Mouse (Mus musculus) ES-Bruce4 (cell line): ENCODE data around the gene Adamts5.

Experiments used
- CTCF ChIP-seq: IDR thresholded peaks from one replicate; pipeline ENCODE4 v1.8.1; 2011; ENCODE audit warnings: low read depth, low read length
- EP300 ChIP-seq: IDR thresholded peaks from 2 replicates; pipeline ENCODE4 v1.6.1; 2011; ENCODE audit warnings: low read depth, low read length; ENCODE audit not compliant: insufficient read depth
- POLR2A ChIP-seq: IDR thresholded peaks from one replicate; pipeline ENCODE4 v1.8.1; 2011; ENCODE audit warnings: low read length; ENCODE audit not compliant: insufficient read depth

DNA sequence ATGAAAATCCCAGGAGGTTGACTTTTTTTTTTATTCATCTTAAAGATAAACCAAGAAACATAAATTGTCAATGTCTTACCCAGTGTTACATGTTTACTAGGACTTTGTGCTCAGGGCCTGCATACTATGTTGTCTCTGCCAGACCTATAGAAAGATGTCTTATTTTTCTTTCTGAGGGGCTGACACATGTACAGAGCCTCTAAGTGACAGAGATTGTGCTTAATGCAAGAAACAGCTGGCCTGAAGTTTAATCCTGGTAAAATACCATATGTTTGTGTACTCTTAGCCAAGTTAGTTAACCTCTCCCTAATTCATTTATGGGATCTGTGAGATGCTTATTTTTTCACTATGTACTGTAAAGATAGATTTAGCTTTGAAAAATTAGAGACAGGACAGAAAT, 30.4 kb downstream of the Adamts5 start:
- TF ChIP-seq CTCF: no peak
- TF ChIP-seq EP300: no peak
- no peak for TF ChIP-seq POLR2A
